ENCODE assay signal across 16 mouse cellular contexts in genomic region chr12:6837581-6837980, GRCm38 (mm10).
"Had no signal": no experiment of that assay in that cellular context is flagged by ENCODE, and none has a peak within 500 bp of the region (broad histone marks: within the 10 kb centered on the region; RNA-seq: fewer than 3 reads in every experiment).

No protein-coding gene starts in this region.

- H3K27ac ChIP-seq: neural tube, embryonic 13.5 days; neural tube, embryonic 15.5 days; stomach, embryonic 15.5 days; stomach, postnatal 0 days had no signal

- H3K4me3 ChIP-seq: neural tube, embryonic 13.5 days; neural tube, embryonic 15.5 days; stomach, embryonic 15.5 days had no signal

- H3K27me3 ChIP-seq: neural tube, embryonic 13.5 days; neural tube, embryonic 15.5 days; stomach, embryonic 15.5 days had no signal

- DNase-seq: retina, postnatal 1 day; right cerebral cortex, adult 18-20 months; right cerebral cortex, postnatal 14 days; right cerebral cortex, postnatal 25 days; right cerebral cortex, postnatal 4 days; spleen, adult 18-20 months; thymus, adult 18-20 months; thymus, adult 2 months; thymus, postnatal 14 days; thymus, postnatal 25 days; thymus, postnatal 36 days; thymus, postnatal 4 days had no signal
